Mouse (Mus musculus): ENCODE results near the gene Tenm2. TPM values are rescaled to one million over a fixed set of nuclear protein-coding genes. Genes with fewer than 3 reads are reported as not detected.

Tenm2 gene
- polyA plus RNA-seq, 1 experiment, result not detected

DNA sequence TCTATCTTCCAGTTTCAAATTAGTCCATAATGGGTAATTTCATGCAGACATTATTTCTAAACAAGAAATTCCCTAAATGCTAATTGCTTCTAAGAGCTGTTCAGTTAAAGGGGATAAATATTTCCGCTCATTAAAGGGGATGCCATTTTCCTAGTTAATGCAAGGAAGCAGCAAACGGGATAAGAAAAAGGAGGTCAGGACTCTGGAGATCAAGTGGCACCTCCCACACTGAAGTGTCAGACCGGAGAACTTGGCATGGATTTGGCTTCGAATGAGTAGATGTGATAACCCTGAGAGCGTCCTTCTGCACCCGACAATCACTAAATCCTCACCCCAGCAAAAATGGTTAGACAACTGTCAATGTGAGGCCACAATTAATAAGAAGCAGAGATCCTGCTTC is 781.7 kb downstream of the Tenm2 start:
- Histone ChIP-seq H3K4me3 (replicated peaks; ENCODE audit: control insufficient read depth, low read depth, low read length) (no peak overlapping the region), H3K4me1 (ENCODE audit: control insufficient read depth, insufficient read depth, low read length) (no peaks in the 10 kb centered on the region), H3K27ac (ENCODE audit: control insufficient read depth, insufficient read depth, low read depth, low read length, poor library complexity) (no peak overlapping the region)
- WGBS, result 85% methylated on average over 6 of the region's 6 CpGs
- TF ChIP-seq CTCF (IDR thresholded peaks at IDR 0.05; ENCODE audit: control insufficient read depth, insufficient read depth, low read length) (no peak), POLR2A (IDR thresholded peaks at IDR 0.05; ENCODE audit: borderline replicate concordance, control insufficient read depth, low read depth, low read length) (no peak)

GRCm38 (mm10) chr11:36452436-36452835 is 783.3 kb downstream of the Tenm2 start:
- Histone ChIP-seq H3K4me1 (ENCODE audit: control insufficient read depth, insufficient read depth, low read length) (no peaks in the 10 kb centered on the region), H3K4me3 (replicated peaks; ENCODE audit: control insufficient read depth, low read depth, low read length) (no peak overlapping the region), H3K27ac (ENCODE audit: control insufficient read depth, insufficient read depth, low read depth, low read length, poor library complexity) (no peak overlapping the region)
- 68% methylated on average over 9 of the region's 9 CpGs for WGBS
- TF ChIP-seq CTCF (IDR thresholded peaks at IDR 0.05; ENCODE audit: control insufficient read depth, insufficient read depth, low read length) (no peak), POLR2A (IDR thresholded peaks at IDR 0.05; ENCODE audit: borderline replicate concordance, control insufficient read depth, low read depth, low read length) (no peak)

GRCm38 (mm10) chr11:36446351-36446750 is 789.4 kb downstream of the Tenm2 start:
- Histone ChIP-seq H3K27ac (ENCODE audit: control insufficient read depth, insufficient read depth, low read depth, low read length, poor library complexity) (no peak overlapping the region), H3K4me3 (replicated peaks; ENCODE audit: control insufficient read depth, low read depth, low read length) (no peak overlapping the region), H3K4me1 (ENCODE audit: control insufficient read depth, insufficient read depth, low read length) (no peaks in the 10 kb centered on the region)
- WGBS, result 65% methylated on average over 2 of the region's 2 CpGs
- TF ChIP-seq CTCF (IDR thresholded peaks at IDR 0.05; ENCODE audit: control insufficient read depth, insufficient read depth, low read length) (no peak), POLR2A (IDR thresholded peaks at IDR 0.05; ENCODE audit: borderline replicate concordance, control insufficient read depth, low read depth, low read length) (no peak)

DNA sequence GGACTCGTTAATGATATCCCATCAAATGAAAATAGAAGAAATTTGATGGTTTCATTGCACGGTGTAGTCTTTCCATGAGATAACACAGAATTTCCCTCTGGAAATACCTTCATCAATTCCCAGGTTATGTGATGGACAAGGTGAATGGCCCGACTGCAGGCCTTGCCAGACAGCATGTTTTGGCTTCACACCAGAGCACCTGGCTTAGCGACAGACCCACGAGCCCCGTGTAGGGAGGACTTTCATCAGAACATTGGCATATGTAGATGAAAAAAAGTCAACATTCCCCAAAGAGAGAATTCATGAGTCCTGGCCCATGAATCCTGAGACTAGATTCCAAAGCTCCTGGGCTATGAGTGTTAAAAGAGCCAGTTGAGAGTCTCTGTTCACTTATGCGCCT is 791.9 kb downstream of the Tenm2 start:
- no peak overlapping the region for H3K4me3 ChIP-seq (replicated peaks; ENCODE audit: control insufficient read depth, low read depth, low read length)
- TF ChIP-seq CTCF (IDR thresholded peaks at IDR 0.05; ENCODE audit: control insufficient read depth, insufficient read depth, low read length) (no peak), POLR2A (IDR thresholded peaks at IDR 0.05; ENCODE audit: borderline replicate concordance, control insufficient read depth, low read depth, low read length) (no peak)
- no peaks in the 10 kb centered on the region for H3K4me1 ChIP-seq (ENCODE audit: control insufficient read depth, insufficient read depth, low read length)
- 83% methylated on average over 7 of the region's 7 CpGs for WGBS
- H3K27ac ChIP-seq (ENCODE audit: control insufficient read depth, insufficient read depth, low read depth, low read length, poor library complexity), result no peak overlapping the region

DNA sequence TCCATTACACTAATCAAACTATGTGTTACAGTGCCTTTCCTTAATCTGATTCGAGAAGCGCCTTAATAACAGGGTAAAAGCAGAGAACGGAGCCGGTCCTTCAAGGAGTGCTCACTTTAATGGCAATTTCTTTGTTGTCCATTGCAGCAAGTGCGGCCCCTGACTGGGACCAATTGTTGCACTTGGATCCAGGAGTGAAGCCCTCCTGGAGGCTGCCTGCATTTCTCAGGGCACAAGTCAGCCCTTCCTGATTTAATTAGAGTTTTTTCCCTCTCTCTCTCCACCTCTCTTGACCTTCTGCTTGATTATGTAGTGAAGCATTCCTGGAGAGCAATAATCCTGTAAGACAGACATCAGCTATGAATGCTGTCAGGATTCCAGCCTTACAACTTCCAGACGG is 794.0 kb downstream of the Tenm2 start:
- Histone ChIP-seq H3K4me3 (replicated peaks; ENCODE audit: control insufficient read depth, low read depth, low read length) (no peak overlapping the region), H3K4me1 (ENCODE audit: control insufficient read depth, insufficient read depth, low read length) (no peaks in the 10 kb centered on the region), H3K27ac (ENCODE audit: control insufficient read depth, insufficient read depth, low read depth, low read length, poor library complexity) (no peak overlapping the region)
- 51% methylated on average over 6 of the region's 6 CpGs for WGBS
- TF ChIP-seq CTCF (IDR thresholded peaks at IDR 0.05; ENCODE audit: control insufficient read depth, insufficient read depth, low read length) (no peak), POLR2A (IDR thresholded peaks at IDR 0.05; ENCODE audit: borderline replicate concordance, control insufficient read depth, low read depth, low read length) (no peak)

- Histone ChIP-seq H3K27ac (ENCODE audit: control insufficient read depth, insufficient read depth, low read depth, low read length, poor library complexity) (no peak overlapping the region), H3K4me1 (ENCODE audit: control insufficient read depth, insufficient read depth, low read length) (no peaks in the 10 kb centered on the region), H3K4me3 (replicated peaks; ENCODE audit: control insufficient read depth, low read depth, low read length) (no peak overlapping the region)
- 61% methylated on average over 8 of the region's 8 CpGs for WGBS
- TF ChIP-seq CTCF (IDR thresholded peaks at IDR 0.05; ENCODE audit: control insufficient read depth, insufficient read depth, low read length) (no peak), POLR2A (IDR thresholded peaks at IDR 0.05; ENCODE audit: borderline replicate concordance, control insufficient read depth, low read depth, low read length) (no peak)
Observed at GRCm38 (mm10) chr11:36436251-36436650, 799.5 kb downstream of the Tenm2 start.

- H3K4me1 ChIP-seq (ENCODE audit: control insufficient read depth, insufficient read depth, low read length), result no peaks in the 10 kb centered on the region
- WGBS, result 72% methylated on average over 5 of the region's 5 CpGs
- TF ChIP-seq CTCF (IDR thresholded peaks at IDR 0.05; ENCODE audit: control insufficient read depth, insufficient read depth, low read length), result no peak
- TF ChIP-seq POLR2A (IDR thresholded peaks at IDR 0.05; ENCODE audit: borderline replicate concordance, control insufficient read depth, low read depth, low read length), result no peak
- no peak overlapping the region for H3K27ac ChIP-seq (ENCODE audit: control insufficient read depth, insufficient read depth, low read depth, low read length, poor library complexity)
- no peak overlapping the region for H3K4me3 ChIP-seq (replicated peaks; ENCODE audit: control insufficient read depth, low read depth, low read length)
Observed at GRCm38 (mm10) chr11:36428947-36429346, 806.8 kb downstream of the Tenm2 start.

DNA sequence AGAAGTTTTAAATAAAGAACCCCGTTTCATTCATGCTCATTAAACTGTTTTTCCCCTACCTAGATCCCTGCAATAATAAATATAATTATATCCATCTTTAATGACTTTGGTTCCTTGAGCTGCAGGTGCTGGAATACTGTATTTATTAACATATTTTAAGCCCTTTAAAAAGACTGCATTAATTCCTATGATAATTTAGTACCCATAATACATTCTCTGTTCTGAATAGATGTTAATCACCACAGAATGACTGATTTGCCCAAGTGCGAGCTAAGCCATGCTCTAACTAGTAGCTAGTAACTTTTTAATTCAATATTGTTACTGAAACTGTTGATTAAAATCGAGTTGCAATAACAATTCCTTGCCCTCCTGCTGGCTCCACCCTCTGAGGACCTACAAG is 810.8 kb downstream of the Tenm2 start:
- 55% methylated on average over 3 of the region's 3 CpGs for WGBS
- Histone ChIP-seq H3K4me3 (replicated peaks; ENCODE audit: control insufficient read depth, low read depth, low read length) (no peak overlapping the region), H3K4me1 (ENCODE audit: control insufficient read depth, insufficient read depth, low read length) (no peaks in the 10 kb centered on the region), H3K27ac (ENCODE audit: control insufficient read depth, insufficient read depth, low read depth, low read length, poor library complexity) (no peak overlapping the region)
- TF ChIP-seq CTCF (IDR thresholded peaks at IDR 0.05; ENCODE audit: control insufficient read depth, insufficient read depth, low read length) (no peak), POLR2A (IDR thresholded peaks at IDR 0.05; ENCODE audit: borderline replicate concordance, control insufficient read depth, low read depth, low read length) (no peak)

GRCm38 (mm10) chr11:36420047-36420446 is 815.7 kb downstream of the Tenm2 start:
- Histone ChIP-seq H3K27ac (ENCODE audit: control insufficient read depth, insufficient read depth, low read depth, low read length, poor library complexity) (no peak overlapping the region), H3K4me3 (replicated peaks; ENCODE audit: control insufficient read depth, low read depth, low read length) (no peak overlapping the region), H3K4me1 (ENCODE audit: control insufficient read depth, insufficient read depth, low read length) (no peaks in the 10 kb centered on the region)
- 80% methylated on average over 7 of the region's 7 CpGs for WGBS
- TF ChIP-seq CTCF (IDR thresholded peaks at IDR 0.05; ENCODE audit: control insufficient read depth, insufficient read depth, low read length) (no peak), POLR2A (IDR thresholded peaks at IDR 0.05; ENCODE audit: borderline replicate concordance, control insufficient read depth, low read depth, low read length) (no peak)

Data from bone marrow, adult 2 months (tissue).